Mouse (Mus musculus): Measurements from ENCODE around the gene Usp3. TPM values are rescaled to one million over a fixed set of nuclear protein-coding genes. Genes with fewer than 3 reads are reported as not detected.

The Usp3 gene
- total and polyA plus RNA-seq, 3 experiments, result 15.4 to 39.1 (median 38.8) TPM

GRCm38 (mm10) chr9:66603907-66604306, 11.0 kb upstream of the Usp3 start:
- DNase-seq, result no peak

GRCm38 (mm10) chr9:66601006-66601405, 8.1 kb upstream of the Usp3 start:
- DNase-seq, result no peak

GRCm38 (mm10) chr9:66600551-66600950, 7.6 kb upstream of the Usp3 start:
- no peak for DNase-seq

- DNase-seq, result peak; percentile 53
Observed at GRCm38 (mm10) chr9:66599577-66599976, 6.6 kb upstream of the Usp3 start.

- no peak for DNase-seq
Observed at GRCm38 (mm10) chr9:66598636-66599035, 5.7 kb upstream of the Usp3 start.

- DNase-seq, result no peak
Observed at GRCm38 (mm10) chr9:66597480-66598215, 4.7 kb upstream of the Usp3 start.

- DNase-seq, result no peak
Observed at GRCm38 (mm10) chr9:66597076-66597475, 4.1 kb upstream of the Usp3 start.

- no peak for DNase-seq
Observed at GRCm38 (mm10) chr9:66595722-66596675, 3.1 kb upstream of the Usp3 start.

- DNase-seq, result peak; percentile 30
Observed at GRCm38 (mm10) chr9:66594061-66594460, 1.1 kb upstream of the Usp3 start.

- no peak for DNase-seq
Observed at GRCm38 (mm10) chr9:66593613-66593969, 649 bp upstream of the Usp3 start.

- peak; percentile 69 for DNase-seq
Observed at GRCm38 (mm10) chr9:66591851-66592645, 894 bp downstream of the Usp3 start.

GRCm38 (mm10) chr9:66590051-66590450, 2.9 kb downstream of the Usp3 start:
- DNase-seq, result no peak

- no peak for DNase-seq
Observed at GRCm38 (mm10) chr9:66587016-66587415, 5.9 kb downstream of the Usp3 start.

- no peak for DNase-seq
Observed at GRCm38 (mm10) chr9:66586533-66586932, 6.4 kb downstream of the Usp3 start.

GRCm38 (mm10) chr9:66585191-66585590, 7.8 kb downstream of the Usp3 start:
- no peak for DNase-seq

GRCm38 (mm10) chr9:66584176-66584575, 8.8 kb downstream of the Usp3 start:
- DNase-seq, result no peak

GRCm38 (mm10) chr9:66583244-66583643, 9.7 kb downstream of the Usp3 start:
- DNase-seq, result no peak

- no peak for DNase-seq
Observed at GRCm38 (mm10) chr9:66581694-66582093, 11.2 kb downstream of the Usp3 start.

GRCm38 (mm10) chr9:66580722-66581121, 12.2 kb downstream of the Usp3 start:
- no peak for DNase-seq

GRCm38 (mm10) chr9:66575878-66576238, 17.1 kb downstream of the Usp3 start:
- DNase-seq, result no peak

- no peak for DNase-seq
Observed at GRCm38 (mm10) chr9:66575041-66575877, 17.7 kb downstream of the Usp3 start.

All from adrenal gland, adult 2 months (tissue).